Mouse (Mus musculus) heart, embryonic 10.5 days (tissue): ENCODE measurements around the gene Gm20388. TPM values are rescaled to one million over a fixed set of nuclear protein-coding genes. Genes with fewer than 3 reads are reported as not detected.

Experiments used
- DNase-seq: peaks from one replicate; pipeline ENCODE4 v3.0.0-alpha.2; 2017; ENCODE audit warnings: low spot score
- H3K27ac ChIP-seq: fragments of 300-500 bp; sonication (generic); 2 replicates; pipeline ENCODE4 v1.5.1; 2016; ENCODE audit warnings: mild to moderate bottlenecking
- H3K27me3 ChIP-seq: fragments of 300-500 bp; sonication (generic); 2 replicates; pipeline ENCODE4 v1.6.1; 2016; ENCODE audit warnings: mild to moderate bottlenecking; ENCODE audit not compliant: poor library complexity, insufficient read depth, severe bottlenecking
- H3K36me3 ChIP-seq: fragments of 300-500 bp; sonication (generic); 2 replicates; pipeline ENCODE4 v1.6.1; 2016; ENCODE audit warnings: mild to moderate bottlenecking, moderate library complexity
- H3K4me1 ChIP-seq: fragments of 300-500 bp; sonication (generic); 2 replicates; pipeline ENCODE4 v1.6.1; 2016; ENCODE audit warnings: mild to moderate bottlenecking
- H3K4me3 ChIP-seq: fragments of 300-500 bp; sonication (generic); 2 replicates; pipeline ENCODE4 v1.5.1; 2016; ENCODE audit warnings: mild to moderate bottlenecking, moderate library complexity
- H3K9me3 ChIP-seq: fragments of 300-500 bp; sonication (generic); 2 replicates; pipeline ENCODE4 v1.6.1; 2016; ENCODE audit warnings: mild to moderate bottlenecking, moderate library complexity
- WGBS: fragments of 180-500 bp; shearing (Covaris S2); methylation state at CpG from one replicate; pipeline ENCODE4 v1.1.7; 2016; 5-methylcytosine and 5-hydroxymethylcytosine counted together
- polyA plus RNA-seq: library from polyadenylated mRNA; unstranded; fragments of >200 nt; fragmentation: Nextera tagmentation; extraction: Ambion mirVana; gene quantifications from 2 replicates; pipeline ENCODE4 v1.2.1, GENCODE M21; 2016

Gene Gm20388
- polyA plus RNA-seq, 1 experiment from 2014 or later = 4.5 TPM

GRCm38 (mm10) chr8:121220103-121220899, 1309.7 kb downstream of the Gm20388 start:
- Histone ChIP-seq H3K4me3 (peak overlapping the region; percentile 35), H3K4me1 (peaks cover 36% of the 10 kb centered on the region), H3K9me3 (no peaks in the 10 kb centered on the region), H3K36me3 (no peaks in the 10 kb centered on the region), H3K27ac (peak overlapping the region; percentile 67), H3K27me3 (peaks cover 31% of the 10 kb centered on the region)
- 34% methylated on average over 33 of the region's 33 CpGs for WGBS
- DNase-seq = no peak

GRCm38 (mm10) chr8:121224709-121225108, 1314.1 kb downstream of the Gm20388 start:
- Histone ChIP-seq H3K4me1 (peaks cover 50% of the 10 kb centered on the region), H3K4me3 (no peak overlapping the region), H3K36me3 (no peaks in the 10 kb centered on the region), H3K27ac (0 out of 2 replicates have a peak overlapping the region, but pooled peaks have one; percentile 10), H3K27me3 (peaks cover 37% of the 10 kb centered on the region), H3K9me3 (no peaks in the 10 kb centered on the region)
- WGBS = 59% methylated on average over 8 of the region's 8 CpGs
- DNase-seq = no peak

- Histone ChIP-seq H3K36me3 (no peaks in the 10 kb centered on the region), H3K9me3 (no peaks in the 10 kb centered on the region), H3K4me1 (peaks cover 41% of the 10 kb centered on the region), H3K4me3 (no peak overlapping the region), H3K27ac (peak overlapping the region; percentile 62), H3K27me3 (peaks cover 22% of the 10 kb centered on the region)
- no peak for DNase-seq
- WGBS = 76% methylated on average over 18 of the region's 18 CpGs
Observed at GRCm38 (mm10) chr8:121227756-121228155, 1317.1 kb downstream of the Gm20388 start.

- H3K36me3 ChIP-seq = no peaks in the 10 kb centered on the region
- WGBS = 63% methylated on average over 3 of the region's 3 CpGs
- H3K9me3 ChIP-seq = no peaks in the 10 kb centered on the region
- H3K4me1 ChIP-seq = peaks cover 33% of the 10 kb centered on the region
- H3K4me3 ChIP-seq = no peak overlapping the region
- no peak for DNase-seq
- H3K27me3 ChIP-seq = peaks cover 11% of the 10 kb centered on the region
- 0 out of 2 replicates have a peak overlapping the region, but pooled peaks have one; percentile 62 for H3K27ac ChIP-seq
Observed at GRCm38 (mm10) chr8:121228892-121229291, 1318.3 kb downstream of the Gm20388 start.

GRCm38 (mm10) chr8:121229550-121229949, 1318.9 kb downstream of the Gm20388 start:
- DNase-seq = no peak
- 15% methylated on average over 7 of the region's 7 CpGs for WGBS
- peak overlapping the region; percentile 52; the same call in 1 of the 2 replicates for H3K27ac ChIP-seq
- H3K9me3 ChIP-seq = no peaks in the 10 kb centered on the region
- no peaks in the 10 kb centered on the region for H3K36me3 ChIP-seq
- H3K4me1 ChIP-seq = peaks cover 33% of the 10 kb centered on the region
- H3K27me3 ChIP-seq = peaks cover 10% of the 10 kb centered on the region; the same call in 1 of the 2 replicates
- H3K4me3 ChIP-seq = no peak overlapping the region

- peaks cover 20% of the 10 kb centered on the region for H3K4me1 ChIP-seq
- no peaks in the 10 kb centered on the region for H3K9me3 ChIP-seq
- no peak overlapping the region for H3K4me3 ChIP-seq
- H3K27ac ChIP-seq = no peak overlapping the region
- no peaks in the 10 kb centered on the region for H3K36me3 ChIP-seq
- no peak for DNase-seq
- H3K27me3 ChIP-seq = 0 out of 2 replicates have a peak, but pooled peaks cover 3% of the 10 kb centered on the region
- 29% methylated on average over 4 of the region's 4 CpGs for WGBS
Observed at GRCm38 (mm10) chr8:121233196-121233595, 1322.6 kb downstream of the Gm20388 start.

GRCm38 (mm10) chr8:121234915-121235314, 1324.3 kb downstream of the Gm20388 start:
- 0 out of 2 replicates have a peak, but pooled peaks cover 3% of the 10 kb centered on the region for H3K27me3 ChIP-seq
- no peak for DNase-seq
- WGBS = 66% methylated on average over 7 of the region's 7 CpGs
- H3K4me1 ChIP-seq = peaks cover 19% of the 10 kb centered on the region
- H3K4me3 ChIP-seq = no peak overlapping the region
- no peak overlapping the region for H3K27ac ChIP-seq
- no peaks in the 10 kb centered on the region for H3K9me3 ChIP-seq
- H3K36me3 ChIP-seq = no peaks in the 10 kb centered on the region

- 0 out of 2 replicates have a peak, but pooled peaks cover 3% of the 10 kb centered on the region for H3K27me3 ChIP-seq
- H3K9me3 ChIP-seq = no peaks in the 10 kb centered on the region
- peaks cover 42% of the 10 kb centered on the region for H3K4me1 ChIP-seq
- no peak for DNase-seq
- WGBS = 87% methylated on average over 6 of the region's 6 CpGs
- H3K36me3 ChIP-seq = no peaks in the 10 kb centered on the region
- H3K27ac ChIP-seq = peak overlapping the region; percentile 43; the same call in 1 of the 2 replicates
- H3K4me3 ChIP-seq = no peak overlapping the region
Observed at GRCm38 (mm10) chr8:121239640-121240039, 1329.0 kb downstream of the Gm20388 start.

- H3K4me3 ChIP-seq = no peak overlapping the region; the same call in 1 of the 2 replicates
- no peak for DNase-seq
- no peaks in the 10 kb centered on the region for H3K36me3 ChIP-seq
- peaks cover 42% of the 10 kb centered on the region for H3K4me1 ChIP-seq
- WGBS = 14% methylated on average over 14 of the region's 14 CpGs
- peak overlapping the region; percentile 82 for H3K27ac ChIP-seq
- peaks cover 7% of the 10 kb centered on the region; the same call in 1 of the 2 replicates for H3K27me3 ChIP-seq
- no peaks in the 10 kb centered on the region for H3K9me3 ChIP-seq
Observed at GRCm38 (mm10) chr8:121241761-121242552, 1331.3 kb downstream of the Gm20388 start.

GRCm38 (mm10) chr8:121242671-121243070, 1332.0 kb downstream of the Gm20388 start:
- Histone ChIP-seq H3K4me3 (no peak overlapping the region), H3K4me1 (peaks cover 39% of the 10 kb centered on the region), H3K27ac (peak overlapping the region; percentile 82), H3K36me3 (no peaks in the 10 kb centered on the region), H3K9me3 (no peaks in the 10 kb centered on the region), H3K27me3 (peaks cover 8% of the 10 kb centered on the region; the same call in 1 of the 2 replicates)
- WGBS = 33% methylated on average over 13 of the region's 13 CpGs
- no peak for DNase-seq

- WGBS = 62% methylated on average over 7 of the region's 7 CpGs
- Histone ChIP-seq H3K27me3 (peaks cover 50% of the 10 kb centered on the region), H3K4me3 (no peak overlapping the region), H3K27ac (no peak overlapping the region), H3K36me3 (no peaks in the 10 kb centered on the region), H3K9me3 (no peaks in the 10 kb centered on the region), H3K4me1 (peaks cover 32% of the 10 kb centered on the region)
- no peak for DNase-seq
Observed at GRCm38 (mm10) chr8:121248823-121249222, 1338.2 kb downstream of the Gm20388 start.

GRCm38 (mm10) chr8:121249433-121249832, 1338.8 kb downstream of the Gm20388 start:
- H3K4me1 ChIP-seq = peaks cover 32% of the 10 kb centered on the region
- H3K27ac ChIP-seq = no peak overlapping the region
- DNase-seq = no peak
- no peaks in the 10 kb centered on the region for H3K9me3 ChIP-seq
- no peak overlapping the region for H3K4me3 ChIP-seq
- H3K36me3 ChIP-seq = no peaks in the 10 kb centered on the region
- peaks cover 56% of the 10 kb centered on the region for H3K27me3 ChIP-seq
- WGBS = 100% methylated on average over 1 of the region's 1 CpGs

- Histone ChIP-seq H3K4me3 (no peak overlapping the region), H3K9me3 (no peaks in the 10 kb centered on the region), H3K4me1 (peaks cover 43% of the 10 kb centered on the region), H3K36me3 (no peaks in the 10 kb centered on the region), H3K27me3 (peaks cover 70% of the 10 kb centered on the region), H3K27ac (0 out of 2 replicates have a peak overlapping the region, but pooled peaks have one; percentile 16)
- WGBS = 32% methylated on average over 11 of the region's 11 CpGs
- DNase-seq = no peak
Observed at GRCm38 (mm10) chr8:121251089-121251488, 1340.4 kb downstream of the Gm20388 start.
